Mouse (Mus musculus) MEL (cell line): ENCODE measurements around the gene Abcc9.

Source experiments
- CTCF ChIP-seq, 3 experiments: IDR thresholded peaks in 2 of 3; conservative IDR thresholded peaks in 1 of 3; 2 replicates each; pipeline ENCODE4 v1.5.1; 2011 to 2012; ENCODE audit warnings: low read length in 3 of 3, low read depth in 2 of 3, mild to moderate bottlenecking in 2 of 3, improper control_type of control experiment in 1 of 3, inconsistent platforms in 1 of 3, mixed read lengths in 1 of 3, moderate library complexity in 1 of 3; ENCODE audit not compliant: control insufficient read depth in 1 of 3, insufficient read depth in 1 of 3, poor library complexity in 1 of 3, severe bottlenecking in 1 of 3
- MAFK ChIP-seq: IDR thresholded peaks from 2 replicates; pipeline ENCODE4 v1.6.1; 2011; ENCODE audit warnings: low read depth, mild to moderate bottlenecking, low read length, improper control_type of control experiment, borderline replicate concordance
- POLR2AphosphoS5 ChIP-seq: IDR thresholded peaks from 2 replicates; pipeline ENCODE4 v1.6.1; 2012; ENCODE audit warnings: low read depth, borderline replicate concordance, mild to moderate bottlenecking, inconsistent platforms, low read length, moderate library complexity, mixed read lengths
- ZC3H11A ChIP-seq: IDR thresholded peaks from 2 replicates; pipeline ENCODE4 v1.6.1; 2012; ENCODE audit warnings: low read depth, mild to moderate bottlenecking, inconsistent platforms, low read length, improper control_type of control experiment
- ZMIZ1 ChIP-seq: IDR thresholded peaks from 2 replicates; pipeline ENCODE4 v1.6.1; 2012; ENCODE audit warnings: low read depth, mild to moderate bottlenecking, inconsistent platforms, low read length, improper control_type of control experiment, moderate library complexity

DNA sequence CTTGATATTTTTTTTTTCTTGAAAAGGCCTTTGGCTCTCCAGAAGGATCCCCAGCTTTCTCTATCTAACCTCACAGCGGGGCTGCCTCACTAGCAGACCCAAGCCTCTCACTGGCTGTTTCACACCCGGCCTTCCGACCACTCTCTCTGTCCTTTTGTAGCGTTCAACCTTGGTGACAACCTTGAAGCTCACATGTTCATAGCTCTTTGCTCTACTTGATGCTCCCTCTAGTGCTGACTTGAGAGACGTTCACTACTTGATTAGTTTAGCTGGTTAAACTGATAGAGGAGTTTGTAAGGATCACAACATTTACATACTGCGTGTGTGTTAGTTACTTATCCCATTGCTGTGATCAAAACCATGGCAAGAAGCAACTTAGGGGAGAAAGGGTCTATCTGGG lies 18.5 kb upstream of the Abcc9 start:
- no peak; a peak in 1 of 6 replicates for TF ChIP-seq CTCF (IDR thresholded peaks at IDR 0.05 in 2 of 3, conservative IDR thresholded peaks at IDR 0.05 in 1 of 3; ENCODE audit: control insufficient read depth in 1 of 3, insufficient read depth in 1 of 3, low read depth in 2 of 3, low read length in 3 of 3, poor library complexity in 1 of 3, severe bottlenecking in 1 of 3)
- no peak for TF ChIP-seq ZC3H11A
- no peak for TF ChIP-seq MAFK
- TF ChIP-seq ZMIZ1 = no peak
- no peak for TF ChIP-seq POLR2AphosphoS5
